Mouse (Mus musculus): ENCODE measurements around the gene Rcc1. TPM values are rescaled to one million over a fixed set of nuclear protein-coding genes. Genes with fewer than 3 reads are reported as not detected.
"Not testable (repeated sequence)": the region's sequence is repeated elsewhere in the genome, so short reads cannot be mapped to it uniquely, and the experiment has no call there.

Rcc1 gene
- total RNA-seq, 1 experiment from 2014 or later: 2.9 TPM

- ATAC-seq (replicated peaks; ENCODE audit: insufficient number of reproducible peaks, low FRiP score, low TSS enrichment, poor library complexity, severe bottlenecking): no peak
Measured at GRCm38 (mm10) chr4:132299849-132300248, 53.6 kb downstream of the Rcc1 start.

GRCm38 (mm10) chr4:132295696-132296390 is 57.6 kb downstream of the Rcc1 start:
- no peak for ATAC-seq (replicated peaks; ENCODE audit: insufficient number of reproducible peaks, low FRiP score, low TSS enrichment, poor library complexity, severe bottlenecking)

GRCm38 (mm10) chr4:132293682-132294240 is 59.6 kb downstream of the Rcc1 start:
- ATAC-seq (replicated peaks; ENCODE audit: insufficient number of reproducible peaks, low FRiP score, low TSS enrichment, poor library complexity, severe bottlenecking): no peak

GRCm38 (mm10) chr4:132292988-132293387 is 60.4 kb downstream of the Rcc1 start:
- no peak for ATAC-seq (replicated peaks; ENCODE audit: insufficient number of reproducible peaks, low FRiP score, low TSS enrichment, poor library complexity, severe bottlenecking)

- ATAC-seq (replicated peaks; ENCODE audit: insufficient number of reproducible peaks, low FRiP score, low TSS enrichment, poor library complexity, severe bottlenecking): no peak
Measured at GRCm38 (mm10) chr4:132291624-132292335, 61.6 kb downstream of the Rcc1 start.

GRCm38 (mm10) chr4:132291056-132291455 is 62.3 kb downstream of the Rcc1 start:
- ATAC-seq (replicated peaks; ENCODE audit: insufficient number of reproducible peaks, low FRiP score, low TSS enrichment, poor library complexity, severe bottlenecking): no peak

- not testable (repeated sequence) for ATAC-seq (replicated peaks; ENCODE audit: insufficient number of reproducible peaks, low FRiP score, low TSS enrichment, poor library complexity, severe bottlenecking)
Measured at GRCm38 (mm10) chr4:132288840-132289239, 64.6 kb downstream of the Rcc1 start.

Other genes starting within 250 kb of the Rcc1 start
- not detected in 3 replicates for gene Oprd1, start 209.1 kb downstream of the Rcc1 start, total RNA-seq (2017)
- gene Ythdf2, start 141.3 kb downstream of the Rcc1 start, total RNA-seq (2017): 47.1 to 94.4 TPM (median 48.4 TPM) in 3 replicates
- gene Gmeb1, start 92.0 kb downstream of the Rcc1 start, total RNA-seq (2017): 17.3 to 29.1 TPM (median 20.7 TPM) in 3 replicates
- gene Taf12, start 79.2 kb downstream of the Rcc1 start, total RNA-seq (2017): 16.0 to 41.7 TPM (median 37.0 TPM) in 3 replicates
- gene Rab42, start 50.2 kb downstream of the Rcc1 start, total RNA-seq (2017): not detected in 3 replicates
- 42.3 to 56.8 TPM (median 49.3 TPM) in 3 replicates for gene Trnau1ap, start 24.1 kb downstream of the Rcc1 start, total RNA-seq (2017)
- 3.2 to 22.5 TPM (median 9.0 TPM) in 3 replicates for gene Phactr4, start 68.9 kb upstream of the Rcc1 start, total RNA-seq (2017)
- gene Med18, start 110.3 kb upstream of the Rcc1 start, total RNA-seq (2017): 1.3 to 9.4 TPM (median 8.8 TPM) in 3 replicates
- gene Sesn2, start 156.9 kb upstream of the Rcc1 start, total RNA-seq (2017): 4.9 to 6.0 TPM (median 5.2 TPM) in 3 replicates
- gene Atpif1, start 180.1 kb upstream of the Rcc1 start, total RNA-seq (2017): 103 to 180 TPM (median 116 TPM) in 3 replicates
- 510 to 713 TPM (median 673 TPM) in 3 replicates for gene Dnajc8, start 181.9 kb upstream of the Rcc1 start, total RNA-seq (2017)
- 3.6 to 28.2 TPM (median 24.8 TPM) in 3 replicates for gene Ptafr, start 210.5 kb upstream of the Rcc1 start, total RNA-seq (2017)

Measured in monocyte, adult 5-6 weeks (primary cell).